Mouse (Mus musculus): ENCODE results near the gene Dcaf8. TPM values are rescaled to one million over a fixed set of nuclear protein-coding genes. Genes with fewer than 3 reads are reported as not detected.

Dcaf8 gene
- polyA plus RNA-seq, 1 experiment, result 73.2 TPM

GRCm38 (mm10) chr1:172167911-172168310 lies 20.0 kb downstream of the Dcaf8 start:
- peaks cover 7% of the 10 kb centered on the region for H3K4me1 ChIP-seq (ENCODE audit: control insufficient read depth, insufficient read depth, low read length)
- H3K27ac ChIP-seq (ENCODE audit: insufficient read depth, low read depth, low read length), result no peak overlapping the region
- no peak for TF ChIP-seq POLR2A (IDR thresholded peaks at IDR 0.05; ENCODE audit: borderline replicate concordance, low read depth, low read length)
- no peak for TF ChIP-seq CTCF (IDR thresholded peaks at IDR 0.05; ENCODE audit: low read depth, low read length)
- no peak overlapping the region for H3K4me3 ChIP-seq (ENCODE audit: insufficient read depth, low read length)

GRCm38 (mm10) chr1:172169809-172170208 lies 21.9 kb downstream of the Dcaf8 start:
- TF ChIP-seq CTCF (IDR thresholded peaks at IDR 0.05; ENCODE audit: low read depth, low read length) (no peak), POLR2A (IDR thresholded peaks at IDR 0.05; ENCODE audit: borderline replicate concordance, low read depth, low read length) (no peak)
- H3K27ac ChIP-seq (ENCODE audit: insufficient read depth, low read depth, low read length), result no peak overlapping the region
- no peak overlapping the region for H3K4me3 ChIP-seq (ENCODE audit: insufficient read depth, low read length)
- no peaks in the 10 kb centered on the region for H3K4me1 ChIP-seq (ENCODE audit: control insufficient read depth, insufficient read depth, low read length)

GRCm38 (mm10) chr1:172172381-172172780 lies 24.5 kb downstream of the Dcaf8 start:
- no peaks in the 10 kb centered on the region for H3K4me1 ChIP-seq (ENCODE audit: control insufficient read depth, insufficient read depth, low read length)
- no peak overlapping the region for H3K27ac ChIP-seq (ENCODE audit: insufficient read depth, low read depth, low read length)
- H3K4me3 ChIP-seq (ENCODE audit: insufficient read depth, low read length), result no peak overlapping the region
- TF ChIP-seq POLR2A (IDR thresholded peaks at IDR 0.05; ENCODE audit: borderline replicate concordance, low read depth, low read length) (no peak), CTCF (IDR thresholded peaks at IDR 0.05; ENCODE audit: low read depth, low read length) (no peak)

GRCm38 (mm10) chr1:172173181-172173580 lies 25.3 kb downstream of the Dcaf8 start:
- no peak overlapping the region for H3K4me3 ChIP-seq (ENCODE audit: insufficient read depth, low read length)
- no peaks in the 10 kb centered on the region for H3K4me1 ChIP-seq (ENCODE audit: control insufficient read depth, insufficient read depth, low read length)
- TF ChIP-seq POLR2A (IDR thresholded peaks at IDR 0.05; ENCODE audit: borderline replicate concordance, low read depth, low read length), result no peak
- TF ChIP-seq CTCF (IDR thresholded peaks at IDR 0.05; ENCODE audit: low read depth, low read length), result no peak
- no peak overlapping the region for H3K27ac ChIP-seq (ENCODE audit: insufficient read depth, low read depth, low read length)

- no peaks in the 10 kb centered on the region for H3K4me1 ChIP-seq (ENCODE audit: control insufficient read depth, insufficient read depth, low read length)
- H3K27ac ChIP-seq (ENCODE audit: insufficient read depth, low read depth, low read length), result no peak overlapping the region
- no peak overlapping the region for H3K4me3 ChIP-seq (ENCODE audit: insufficient read depth, low read length)
- no peak for TF ChIP-seq CTCF (IDR thresholded peaks at IDR 0.05; ENCODE audit: low read depth, low read length)
- TF ChIP-seq POLR2A (IDR thresholded peaks at IDR 0.05; ENCODE audit: borderline replicate concordance, low read depth, low read length), result no peak
These were observed 29.9 kb downstream of the Dcaf8 start for GRCm38 (mm10) chr1:172177791-172178190.

- TF ChIP-seq POLR2A (IDR thresholded peaks at IDR 0.05; ENCODE audit: borderline replicate concordance, low read depth, low read length), result no peak
- TF ChIP-seq CTCF (IDR thresholded peaks at IDR 0.05; ENCODE audit: low read depth, low read length), result no peak
- no peak overlapping the region for H3K4me3 ChIP-seq (ENCODE audit: insufficient read depth, low read length)
- H3K27ac ChIP-seq (ENCODE audit: insufficient read depth, low read depth, low read length), result no peak overlapping the region
- no peaks in the 10 kb centered on the region for H3K4me1 ChIP-seq (ENCODE audit: control insufficient read depth, insufficient read depth, low read length)
These were observed 31.2 kb downstream of the Dcaf8 start for GRCm38 (mm10) chr1:172179102-172179501.

- Histone ChIP-seq H3K4me3 (ENCODE audit: insufficient read depth, low read length) (no peak overlapping the region), H3K4me1 (ENCODE audit: control insufficient read depth, insufficient read depth, low read length) (no peaks in the 10 kb centered on the region), H3K27ac (ENCODE audit: insufficient read depth, low read depth, low read length) (no peak overlapping the region)
- TF ChIP-seq CTCF (IDR thresholded peaks at IDR 0.05; ENCODE audit: low read depth, low read length), result no peak
- no peak for TF ChIP-seq POLR2A (IDR thresholded peaks at IDR 0.05; ENCODE audit: borderline replicate concordance, low read depth, low read length)
These were observed 33.0 kb downstream of the Dcaf8 start for GRCm38 (mm10) chr1:172180881-172181280.

- no peak overlapping the region for H3K4me3 ChIP-seq (ENCODE audit: insufficient read depth, low read length)
- TF ChIP-seq POLR2A (IDR thresholded peaks at IDR 0.05; ENCODE audit: borderline replicate concordance, low read depth, low read length), result no peak
- no peak for TF ChIP-seq CTCF (IDR thresholded peaks at IDR 0.05; ENCODE audit: low read depth, low read length)
These were observed 33.9 kb downstream of the Dcaf8 start for GRCm38 (mm10) chr1:172181777-172182176.

GRCm38 (mm10) chr1:172183056-172183455 lies 35.2 kb downstream of the Dcaf8 start:
- Histone ChIP-seq H3K4me1 (ENCODE audit: control insufficient read depth, insufficient read depth, low read length) (peaks cover 4% of the 10 kb centered on the region), H3K4me3 (ENCODE audit: insufficient read depth, low read length) (no peak overlapping the region), H3K27ac (ENCODE audit: insufficient read depth, low read depth, low read length) (no peak overlapping the region)
- TF ChIP-seq CTCF (IDR thresholded peaks at IDR 0.05; ENCODE audit: low read depth, low read length) (no peak), POLR2A (IDR thresholded peaks at IDR 0.05; ENCODE audit: borderline replicate concordance, low read depth, low read length) (no peak)

More at GRCm38 (mm10) chr1:172181777-172182176, 33.9 kb downstream of the Dcaf8 start:
- H3K27ac ChIP-seq (ENCODE audit: insufficient read depth, low read depth, low read length), result no peak overlapping the region
- no peaks in the 10 kb centered on the region for H3K4me1 ChIP-seq (ENCODE audit: control insufficient read depth, insufficient read depth, low read length)

GRCm38 (mm10) chr1:172183915-172184314 lies 36.0 kb downstream of the Dcaf8 start:
- H3K27ac ChIP-seq (ENCODE audit: insufficient read depth, low read depth, low read length), result no peak overlapping the region

More at GRCm38 (mm10) chr1:172183915-172184314, 36.0 kb downstream of the Dcaf8 start:
- TF ChIP-seq POLR2A (IDR thresholded peaks at IDR 0.05; ENCODE audit: borderline replicate concordance, low read depth, low read length) (no peak), CTCF (IDR thresholded peaks at IDR 0.05; ENCODE audit: low read depth, low read length) (no peak)
- Histone ChIP-seq H3K4me3 (ENCODE audit: insufficient read depth, low read length) (no peak overlapping the region), H3K4me1 (ENCODE audit: control insufficient read depth, insufficient read depth, low read length) (peaks cover 6% of the 10 kb centered on the region)

Data from bone marrow macrophage, adult 2 months (primary cell).